Mouse (Mus musculus): Measurements from ENCODE around the gene Kmt2e. TPM values are rescaled to one million over a fixed set of nuclear protein-coding genes. Genes with fewer than 3 reads are reported as not detected.

Kmt2e gene
- total and polyA plus RNA-seq, 3 experiments = 16.2 to 75.6 (median 29.3) TPM

- H3K9ac ChIP-seq (ENCODE audit: control insufficient read depth, low read depth, low read length, poor library complexity, severe bottlenecking) = no peak overlapping the region
- no peaks in the 10 kb centered on the region for H3K9me3 ChIP-seq (replicated peaks; ENCODE audit: insufficient read depth, low read length)
- TF ChIP-seq KAT2A (conservative IDR thresholded peaks at IDR 0.05; ENCODE audit: low read depth, low read length) (no peak), NELFE (IDR thresholded peaks at IDR 0.05; ENCODE audit: low read depth, low read length) (no peak), CTCF (IDR thresholded peaks at IDR 0.05 in 2 of 3, conservative IDR thresholded peaks at IDR 0.05 in 1 of 3; ENCODE audit: control insufficient read depth in 1 of 3, insufficient read depth in 1 of 3, low read depth in 2 of 3, low read length in 3 of 3, poor library complexity in 1 of 3, severe bottlenecking in 1 of 3) (no peak), MAZ (IDR thresholded peaks at IDR 0.05; ENCODE audit: low read depth, low read length) (no peak), TCF12 (IDR thresholded peaks at IDR 0.05; ENCODE audit: low read depth, low read length) (no peak), EP300 (IDR thresholded peaks at IDR 0.05; ENCODE audit: low read depth in 1 of 2, low read length in 2 of 2) (no peak), ZMIZ1 (IDR thresholded peaks at IDR 0.05; ENCODE audit: low read depth, low read length) (no peak), USF2 (IDR thresholded peaks at IDR 0.05; ENCODE audit: borderline replicate concordance in 1 of 2, insufficient read depth in 1 of 2, low read depth in 1 of 2, low read length in 2 of 2) (no peak), POLR2AphosphoS2 (IDR thresholded peaks at IDR 0.05; ENCODE audit: low read length) (no peak), HCFC1 (IDR thresholded peaks at IDR 0.05; ENCODE audit: low read depth, low read length) (no peak), MYC (IDR thresholded peaks at IDR 0.05; ENCODE audit: low read depth, low read length) (no peak), POLR2A (IDR thresholded peaks at IDR 0.05; ENCODE audit: control insufficient read depth in 1 of 2, insufficient read depth in 1 of 2, low read depth in 1 of 2, low read length in 2 of 2, poor library complexity in 1 of 2) (no peak), ETS1 (IDR thresholded peaks at IDR 0.05; ENCODE audit: low read depth, low read length) (no peak), MAFK (IDR thresholded peaks at IDR 0.05; ENCODE audit: borderline replicate concordance, low read depth, low read length) (no peak)
- H3K27me3 ChIP-seq (ENCODE audit: control insufficient read depth in 1 of 2, insufficient read depth in 2 of 2, low read length in 2 of 2) = no peaks in the 10 kb centered on the region
- H3K27ac ChIP-seq (ENCODE audit: control insufficient read depth, low read depth, low read length) = no peak overlapping the region
- no peak for DNase-seq (ENCODE audit: low read depth, low spot score)
- H3K4me3 ChIP-seq (ENCODE audit: control insufficient read depth in 1 of 2, insufficient read depth in 1 of 2, low read depth in 2 of 2, low read length in 2 of 2) = no peak overlapping the region
- peaks cover 0 to 2% of the 10 kb centered on the region in 2 experiments; a peak in 1 of 4 replicates for H3K4me1 ChIP-seq (ENCODE audit: control insufficient read depth in 1 of 2, insufficient read depth in 2 of 2, low read length in 2 of 2)
- peaks cover 6 to 62% of the 10 kb centered on the region in 2 experiments for H3K36me3 ChIP-seq (ENCODE audit: control insufficient read depth in 1 of 2, insufficient read depth in 2 of 2, low read length in 2 of 2)
- H3K79me2 ChIP-seq (ENCODE audit: control insufficient read depth, insufficient read depth, low read length, poor library complexity) = no peaks in the 10 kb centered on the region
Observed at GRCm38 (mm10) chr5:23500715-23501114, 66.5 kb downstream of the Kmt2e start.

DNA sequence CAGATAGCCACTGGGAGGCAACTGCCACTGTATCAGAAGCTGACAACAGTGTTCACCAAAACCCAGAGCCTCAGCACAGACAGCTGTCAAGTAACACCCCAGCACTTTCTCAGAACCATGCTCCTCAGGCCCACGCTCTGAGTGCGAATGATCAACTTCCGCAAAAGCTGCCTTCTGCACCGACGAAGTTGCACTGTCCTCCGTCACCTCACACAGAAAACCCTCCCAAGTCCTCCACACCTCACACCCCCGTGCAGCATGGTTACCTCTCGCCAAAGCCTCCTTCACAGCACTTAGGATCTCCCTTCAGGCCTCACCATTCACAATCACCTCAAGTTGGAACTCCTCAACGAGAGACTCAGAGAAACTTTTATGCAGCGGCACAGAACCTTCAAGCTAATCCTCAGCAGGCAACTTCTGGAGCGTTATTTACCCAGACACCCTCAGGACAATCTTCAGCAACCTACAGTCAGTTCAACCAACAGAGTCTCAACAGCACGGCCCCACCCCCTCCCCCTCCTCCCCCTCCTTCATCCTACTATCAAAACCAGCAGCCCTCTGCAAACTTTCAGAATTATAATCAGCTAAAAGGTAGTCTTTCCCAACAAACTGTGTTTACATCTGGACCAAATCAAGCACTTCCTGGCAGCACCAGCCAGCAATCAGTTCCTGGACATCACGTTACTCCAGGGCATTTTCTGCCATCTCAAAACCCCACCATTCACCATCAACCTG is 67.5 kb downstream of the Kmt2e start:
- DNase-seq (ENCODE audit: low read depth, low spot score) = no peak
- H3K9me3 ChIP-seq (replicated peaks; ENCODE audit: insufficient read depth, low read length) = no peaks in the 10 kb centered on the region
- no peak overlapping the region for H3K4me3 ChIP-seq (ENCODE audit: control insufficient read depth in 1 of 2, insufficient read depth in 1 of 2, low read depth in 2 of 2, low read length in 2 of 2)
- H3K27me3 ChIP-seq (ENCODE audit: control insufficient read depth in 1 of 2, insufficient read depth in 2 of 2, low read length in 2 of 2) = no peaks in the 10 kb centered on the region
- no peak overlapping the region for H3K9ac ChIP-seq (ENCODE audit: control insufficient read depth, low read depth, low read length, poor library complexity, severe bottlenecking)
- no peaks in the 10 kb centered on the region for H3K79me2 ChIP-seq (ENCODE audit: control insufficient read depth, insufficient read depth, low read length, poor library complexity)
- peaks cover 10 to 54% of the 10 kb centered on the region in 2 experiments for H3K36me3 ChIP-seq (ENCODE audit: control insufficient read depth in 1 of 2, insufficient read depth in 2 of 2, low read length in 2 of 2)
- TF ChIP-seq POLR2A (IDR thresholded peaks at IDR 0.05; ENCODE audit: control insufficient read depth in 1 of 2, insufficient read depth in 1 of 2, low read depth in 1 of 2, low read length in 2 of 2, poor library complexity in 1 of 2) (peak in 1 of 2 experiments; percentile 29; a peak in 1 of 4 replicates), CHD1 (IDR thresholded peaks at IDR 0.05; ENCODE audit: low read depth, low read length) (no peak), SIN3A (IDR thresholded peaks at IDR 0.05; ENCODE audit: low read length) (no peak)
- no peak overlapping the region for H3K27ac ChIP-seq (ENCODE audit: control insufficient read depth, low read depth, low read length)
- peaks cover 0 to 4% of the 10 kb centered on the region in 2 experiments; a peak in 1 of 4 replicates for H3K4me1 ChIP-seq (ENCODE audit: control insufficient read depth in 1 of 2, insufficient read depth in 2 of 2, low read length in 2 of 2)
